Mouse (Mus musculus) C2C12 (cell line): ENCODE data around the gene Fcamr. TPM values are rescaled to one million over a fixed set of nuclear protein-coding genes. Genes with fewer than 3 reads are reported as not detected.

ENCODE experiments used
- H3K27me3 ChIP-seq: one replicate; pipeline ENCODE4 v1.6.1; 2011; ENCODE audit not compliant: control insufficient read depth, insufficient read depth, insufficient read length
- H3K36me3 ChIP-seq: one replicate; pipeline ENCODE4 v1.6.1; 2011; ENCODE audit not compliant: control insufficient read depth, insufficient read depth
- H3K4me3 ChIP-seq: one replicate; pipeline ENCODE4 v1.5.1; 2011; ENCODE audit warnings: mild to moderate bottlenecking, control low read depth; ENCODE audit not compliant: poor library complexity, insufficient read depth, severe bottlenecking
- H3K79me2 ChIP-seq: one replicate; pipeline ENCODE4 v1.6.1; 2011; ENCODE audit not compliant: control insufficient read depth, insufficient read depth
- H3K79me3 ChIP-seq: one replicate; pipeline ENCODE4 v1.6.1; 2011; ENCODE audit warnings: low read depth, control low read depth
- H3ac ChIP-seq: one replicate; pipeline ENCODE3; 2011; ENCODE audit warnings: low read depth; ENCODE audit not compliant: control insufficient read depth, insufficient read length
- CEBPB ChIP-seq: IDR thresholded peaks from one replicate; pipeline ENCODE4 v1.6.1; 2011; ENCODE audit warnings: low read depth, mild to moderate bottlenecking, control low read depth, moderate library complexity
- CTCF ChIP-seq: IDR thresholded peaks from one replicate; pipeline ENCODE4 v1.5.1; 2011; ENCODE audit not compliant: control insufficient read depth, insufficient read depth, insufficient read length
- FOSL1 ChIP-seq: IDR thresholded peaks from one replicate; pipeline ENCODE4 v1.8.0; 2011; ENCODE audit warnings: mild to moderate bottlenecking, low read length; ENCODE audit not compliant: poor library complexity, insufficient read depth, severe bottlenecking
- MAX ChIP-seq: IDR thresholded peaks from one replicate; pipeline ENCODE4 v1.6.1; 2011; ENCODE audit warnings: mild to moderate bottlenecking, control low read depth
- MYOD1 ChIP-seq: IDR thresholded peaks from one replicate; pipeline ENCODE4 v1.6.1; 2011; ENCODE audit warnings: low read depth; ENCODE audit not compliant: control insufficient read depth, insufficient read length
- MYOG ChIP-seq: IDR thresholded peaks from one replicate; pipeline ENCODE4 v1.6.1; 2011; ENCODE audit not compliant: control insufficient read depth, insufficient read length; ENCODE audit errors: extremely low read depth
- USF1 ChIP-seq: IDR thresholded peaks from one replicate; pipeline ENCODE4 v1.6.1; 2011; ENCODE audit warnings: low read depth, mild to moderate bottlenecking, control low read depth, moderate library complexity
- polyA plus RNA-seq: library from polyadenylated mRNA; unstranded; fragments of >200 nt; fragmentation: generic; extraction: Trizol; gene quantifications from one replicate; pipeline ENCODE4 v1.2.1, GENCODE M21; 2012; ENCODE audit warnings: missing spikeins

Fcamr gene
- polyA plus RNA-seq, 1 experiment: not detected

GRCm38 (mm10) chr1:130821911-130822625 is 21.4 kb downstream of the Fcamr start:
- TF ChIP-seq MYOG: no peak
- no peak for TF ChIP-seq USF1
- TF ChIP-seq MYOD1: no peak
- TF ChIP-seq MAX: no peak
- no peak for TF ChIP-seq CEBPB
- TF ChIP-seq FOSL1: no peak
- Histone ChIP-seq H3K27me3 (peaks cover 33% of the 10 kb centered on the region), H3K79me3 (no peaks in the 10 kb centered on the region), H3ac (no peak overlapping the region), H3K4me3 (no peak overlapping the region), H3K79me2 (no peaks in the 10 kb centered on the region), H3K36me3 (no peaks in the 10 kb centered on the region)

GRCm38 (mm10) chr1:130826448-130826847 is 25.7 kb downstream of the Fcamr start, which contains the start of gene Pigr:
Gene Pigr, plus strand, starts transcription at chr1:130826684.
- H3K79me2 ChIP-seq: no peaks in the 10 kb centered on the region
- H3K4me3 ChIP-seq: no peak within 1 kb of the TSS
- H3K36me3 ChIP-seq: no peaks in the 10 kb centered on the region
- H3ac ChIP-seq: no peak within 1 kb of the TSS
- peaks cover 45% of the 10 kb centered on the region for H3K27me3 ChIP-seq
- H3K79me3 ChIP-seq: no peaks in the 10 kb centered on the region
- TF ChIP-seq MYOD1 (no peak), CEBPB (no peak), CTCF (no peak), FOSL1 (no peak), USF1 (peak; percentile 21), MAX (no peak), MYOG (no peak)

GRCm38 (mm10) chr1:130828656-130829055 is 28.0 kb downstream of the Fcamr start:
- H3K36me3 ChIP-seq: no peaks in the 10 kb centered on the region
- H3K79me3 ChIP-seq: no peaks in the 10 kb centered on the region
- no peak overlapping the region for H3K4me3 ChIP-seq
- H3K27me3 ChIP-seq: peaks cover 36% of the 10 kb centered on the region
- no peak overlapping the region for H3ac ChIP-seq
- H3K79me2 ChIP-seq: no peaks in the 10 kb centered on the region
- TF ChIP-seq MAX (no peak), CTCF (no peak), CEBPB (no peak)

GRCm38 (mm10) chr1:130829906-130830830 is 29.5 kb downstream of the Fcamr start:
- TF ChIP-seq CEBPB (no peak), USF1 (no peak), MAX (no peak)
- no peak overlapping the region for H3ac ChIP-seq
- no peaks in the 10 kb centered on the region for H3K36me3 ChIP-seq
- no peaks in the 10 kb centered on the region for H3K79me3 ChIP-seq
- H3K27me3 ChIP-seq: peaks cover 30% of the 10 kb centered on the region
- no peak overlapping the region for H3K4me3 ChIP-seq
- H3K79me2 ChIP-seq: no peaks in the 10 kb centered on the region

GRCm38 (mm10) chr1:130832230-130833149 is 31.8 kb downstream of the Fcamr start:
- no peaks in the 10 kb centered on the region for H3K79me2 ChIP-seq

More at GRCm38 (mm10) chr1:130832230-130833149, 31.8 kb downstream of the Fcamr start:
- TF ChIP-seq MAX (no peak), MYOD1 (no peak), CEBPB (no peak), USF1 (no peak), CTCF (no peak), FOSL1 (no peak), MYOG (no peak)
- Histone ChIP-seq H3K4me3 (no peak overlapping the region), H3ac (no peak overlapping the region), H3K79me3 (no peaks in the 10 kb centered on the region), H3K36me3 (no peaks in the 10 kb centered on the region), H3K27me3 (peaks cover 18% of the 10 kb centered on the region)
